Mouse (Mus musculus) heart, embryonic 11.5 days (tissue): ENCODE measurements at regions not wholly inside any gene's neighbourhood (a gene's known extent, or its start where the extent isn't known, plus 50 kb on each side); places are given as distances from the start of the nearest gene placed in this dataset.

Source experiments
- ATAC-seq: fragments of 200-750 bp; cut with Nextera tagmentation; replicated peaks from 2 replicates; pipeline ENCODE4 v1.8.0; 2017; ENCODE audit warnings: moderate library complexity; ENCODE audit not compliant: insufficient number of reproducible peaks, low FRiP score, low TSS enrichment
- H3K27ac ChIP-seq: fragments of 300-500 bp; sonication (generic); 2 replicates; pipeline ENCODE4 v1.5.1; 2014; ENCODE audit warnings: mild to moderate bottlenecking, low read depth, low read length
- H3K27me3 ChIP-seq: fragments of 300-500 bp; sonication (generic); 2 replicates; pipeline ENCODE4 v1.6.1; 2014; ENCODE audit warnings: mild to moderate bottlenecking, low read length, mixed read lengths; ENCODE audit not compliant: control insufficient read depth, insufficient read depth
- H3K36me3 ChIP-seq: fragments of 300-500 bp; sonication (generic); 2 replicates; pipeline ENCODE4 v1.6.1; 2014; ENCODE audit warnings: mild to moderate bottlenecking, low read length, moderate library complexity, mixed read lengths; ENCODE audit not compliant: control insufficient read depth, insufficient read depth
- H3K4me1 ChIP-seq: fragments of 300-500 bp; sonication (generic); 2 replicates; pipeline ENCODE4 v1.6.1; 2014; ENCODE audit warnings: low read length; ENCODE audit not compliant: control insufficient read depth, insufficient read depth
- H3K4me2 ChIP-seq: fragments of 300-500 bp; sonication (generic); 2 replicates; pipeline ENCODE4 v1.6.1; 2014; ENCODE audit warnings: mild to moderate bottlenecking, moderate library complexity
- H3K4me3 ChIP-seq: fragments of 300-500 bp; sonication (generic); 2 replicates; pipeline ENCODE4 v1.5.1; 2014; ENCODE audit warnings: low read depth, low read length
- H3K9ac ChIP-seq: fragments of 300-500 bp; sonication (generic); 2 replicates; pipeline ENCODE4 v1.6.1; 2014; ENCODE audit warnings: mild to moderate bottlenecking, low read depth, low read length, moderate library complexity
- H3K9me3 ChIP-seq: fragments of 300-500 bp; sonication (generic); replicated peaks from 2 replicates; pipeline ENCODE4 v1.6.1; 2016; ENCODE audit warnings: low read length; ENCODE audit not compliant: control insufficient read depth
- WGBS: fragments of 180-500 bp; shearing (Covaris S2); extraction: QIAGEN DNeasy Blood & Tissue Kit; methylation state at CpG from one replicate; pipeline ENCODE4 v1.1.7; 2014; ENCODE audit not compliant: insufficient replicate concordance; 5-methylcytosine and 5-hydroxymethylcytosine counted together

DNA sequence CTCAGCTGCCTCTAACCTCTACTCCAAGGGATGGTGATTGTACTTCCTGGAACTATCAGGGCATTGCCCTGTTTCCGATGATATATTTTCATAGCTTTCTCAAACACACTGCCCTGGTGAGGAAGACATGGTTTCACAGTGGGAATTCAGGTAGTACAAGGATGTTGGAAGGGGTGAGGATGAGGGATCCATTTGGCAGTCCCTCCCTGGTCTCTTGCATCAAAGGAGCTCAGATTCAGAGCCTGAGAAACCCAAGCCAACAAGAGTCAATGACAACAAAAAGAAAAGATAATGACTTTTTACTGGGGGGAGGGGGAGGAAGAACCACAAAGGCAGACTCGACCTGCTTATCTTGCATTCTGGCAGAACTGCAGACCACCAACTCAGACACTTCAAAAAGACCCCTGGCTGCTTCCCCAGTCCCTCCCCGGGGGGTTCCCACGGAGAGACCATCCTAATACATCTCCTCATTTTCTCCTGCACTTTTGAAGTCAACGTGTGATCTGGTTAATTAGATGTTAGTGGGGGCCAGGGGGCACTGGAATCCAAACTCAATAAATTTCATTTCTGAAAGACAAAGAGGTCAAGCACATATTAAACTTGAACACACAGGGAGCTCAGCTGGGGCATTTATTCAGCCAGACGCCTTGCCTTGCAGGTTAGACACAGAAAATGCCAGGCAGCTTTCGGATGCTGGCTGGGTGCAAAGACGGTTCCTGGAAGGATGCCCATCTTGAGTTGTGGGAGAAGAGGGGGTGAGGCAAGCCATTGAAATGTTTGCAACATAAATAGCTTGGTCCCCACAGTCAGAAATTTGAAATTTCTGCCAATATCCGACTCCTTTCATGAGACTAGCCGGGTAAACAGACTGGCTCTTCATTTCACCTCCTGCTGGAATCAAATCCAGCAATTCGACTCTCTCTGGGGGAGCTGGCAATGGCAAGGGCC, 162.9 kb upstream of the Cdh5 start:
- H3K4me1 ChIP-seq = no peaks in the 10 kb centered on the region
- no peak overlapping the region for H3K27ac ChIP-seq
- no peaks in the 10 kb centered on the region for H3K27me3 ChIP-seq
- no peaks in the 10 kb centered on the region for H3K36me3 ChIP-seq
- WGBS = 27% methylated on average over 11 of the region's 11 CpGs
- no peaks in the 10 kb centered on the region; the same call in 1 of the 2 replicates for H3K9me3 ChIP-seq
- H3K9ac ChIP-seq = no peak overlapping the region
- H3K4me2 ChIP-seq = no peak overlapping the region
- no peak overlapping the region for H3K4me3 ChIP-seq
- ATAC-seq = no peak

DNA sequence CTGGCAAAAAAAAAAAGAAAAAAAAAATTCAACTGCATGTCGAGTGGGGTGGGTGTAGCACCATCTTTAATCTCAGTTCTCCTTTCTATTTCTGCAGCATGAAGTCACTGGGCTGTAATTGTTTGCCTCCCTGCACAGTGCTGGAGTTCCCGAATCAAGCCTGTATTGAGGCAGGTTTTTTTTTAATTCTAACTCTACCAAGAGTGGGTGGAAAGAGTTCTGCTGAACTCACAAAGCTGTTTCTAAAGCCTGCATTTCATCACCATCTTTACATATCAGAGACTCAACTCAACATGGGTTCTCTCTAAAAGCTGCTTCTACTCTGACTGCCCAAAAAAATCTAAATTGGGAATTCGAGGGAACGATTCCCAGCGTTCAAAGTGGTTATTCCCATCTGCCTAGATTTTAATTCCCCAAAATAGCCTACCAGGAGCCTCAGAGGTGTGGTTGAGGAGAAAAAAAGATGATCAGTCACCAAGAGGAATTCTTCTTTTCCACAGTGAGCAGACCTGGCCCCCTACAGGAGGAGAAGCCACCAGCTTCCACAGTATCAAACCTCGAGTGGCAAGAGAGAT, 160.4 kb upstream of the Cdh5 start:
- Histone ChIP-seq H3K4me2 (no peak overlapping the region), H3K4me1 (no peaks in the 10 kb centered on the region), H3K4me3 (no peak overlapping the region), H3K9ac (no peak overlapping the region), H3K27me3 (no peaks in the 10 kb centered on the region), H3K9me3 (no peaks in the 10 kb centered on the region; the same call in 1 of the 2 replicates), H3K27ac (no peak overlapping the region), H3K36me3 (no peaks in the 10 kb centered on the region)
- ATAC-seq = no peak
- WGBS = 79% methylated on average over 6 of the region's 6 CpGs

DNA sequence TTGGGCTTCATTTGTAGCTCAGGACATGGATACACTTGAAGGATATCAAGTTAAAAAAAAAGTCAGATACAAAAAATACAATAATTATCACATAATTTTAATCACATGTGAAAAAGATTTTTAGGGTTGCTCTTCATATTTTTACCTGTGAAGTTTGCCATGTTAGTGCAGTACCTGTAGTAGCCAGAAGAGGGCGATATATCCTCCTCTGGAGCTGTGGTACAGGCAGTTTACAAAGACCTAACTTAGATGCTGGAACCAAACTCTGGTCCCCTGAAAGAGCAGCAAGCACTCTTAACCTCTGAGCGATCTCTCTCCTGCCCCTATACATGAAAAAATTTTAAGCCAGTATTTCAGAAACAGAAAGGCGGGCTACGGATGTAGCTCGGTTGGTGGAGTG, 153.0 kb upstream of the Cdh5 start:
- Histone ChIP-seq H3K27me3 (no peaks in the 10 kb centered on the region), H3K4me1 (no peaks in the 10 kb centered on the region), H3K9ac (no peak overlapping the region), H3K9me3 (no peaks in the 10 kb centered on the region), H3K4me3 (no peak overlapping the region), H3K4me2 (no peak overlapping the region), H3K36me3 (no peaks in the 10 kb centered on the region), H3K27ac (no peak overlapping the region)
- ATAC-seq = no peak
- WGBS = 71% methylated on average over 5 of the region's 5 CpGs

DNA sequence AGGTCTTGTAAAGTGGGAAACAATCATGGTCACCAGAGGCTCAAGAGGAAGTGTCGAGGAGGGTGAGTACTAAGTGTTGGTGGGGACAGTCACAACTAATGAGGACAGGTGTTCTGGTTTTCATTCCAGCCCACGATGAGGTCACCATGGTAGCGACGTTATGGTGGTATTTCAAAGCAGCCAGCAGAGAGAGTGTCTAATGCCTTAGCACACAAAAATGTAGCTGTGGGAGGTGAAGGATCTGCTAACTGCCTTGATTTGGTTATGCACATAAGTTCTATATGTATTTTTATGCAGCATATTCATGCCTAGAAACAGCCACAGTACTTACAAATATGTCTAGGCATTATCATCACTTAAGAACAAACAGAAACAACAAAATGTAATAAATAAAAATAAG, 151.0 kb upstream of the Cdh5 start:
- H3K4me1 ChIP-seq = no peaks in the 10 kb centered on the region
- H3K27ac ChIP-seq = no peak overlapping the region
- 66% methylated on average over 4 of the region's 4 CpGs for WGBS
- H3K27me3 ChIP-seq = no peaks in the 10 kb centered on the region
- no peak for ATAC-seq
- H3K36me3 ChIP-seq = no peaks in the 10 kb centered on the region
- no peak overlapping the region for H3K4me3 ChIP-seq
- no peaks in the 10 kb centered on the region for H3K9me3 ChIP-seq
- no peak overlapping the region for H3K4me2 ChIP-seq
- H3K9ac ChIP-seq = no peak overlapping the region

DNA sequence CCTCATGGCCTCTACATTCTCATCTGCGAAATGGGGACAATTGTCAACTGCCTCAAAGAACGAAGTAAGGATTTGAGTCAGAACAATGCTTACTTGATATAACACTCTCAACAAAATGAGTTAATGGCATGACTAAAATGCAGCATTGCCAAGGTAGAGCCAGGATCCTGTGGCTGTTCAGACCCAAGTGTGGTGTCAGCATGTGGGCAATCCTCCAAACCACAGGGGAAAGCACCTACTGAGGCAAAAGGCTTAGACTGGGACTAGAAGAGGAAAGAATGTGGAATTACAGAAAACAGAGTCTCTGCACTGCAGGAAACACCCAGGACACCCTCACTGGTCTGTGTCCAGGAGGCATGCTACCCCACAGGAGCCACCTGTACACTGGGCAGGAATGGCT, 147.8 kb upstream of the Cdh5 start:
- WGBS = 90% methylated on average over 2 of the region's 2 CpGs
- no peak overlapping the region for H3K4me2 ChIP-seq
- no peak for ATAC-seq
- H3K27me3 ChIP-seq = no peaks in the 10 kb centered on the region
- H3K36me3 ChIP-seq = no peaks in the 10 kb centered on the region
- no peaks in the 10 kb centered on the region for H3K4me1 ChIP-seq
- H3K9ac ChIP-seq = no peak overlapping the region
- H3K27ac ChIP-seq = no peak overlapping the region
- no peaks in the 10 kb centered on the region for H3K9me3 ChIP-seq
- no peak overlapping the region for H3K4me3 ChIP-seq

DNA sequence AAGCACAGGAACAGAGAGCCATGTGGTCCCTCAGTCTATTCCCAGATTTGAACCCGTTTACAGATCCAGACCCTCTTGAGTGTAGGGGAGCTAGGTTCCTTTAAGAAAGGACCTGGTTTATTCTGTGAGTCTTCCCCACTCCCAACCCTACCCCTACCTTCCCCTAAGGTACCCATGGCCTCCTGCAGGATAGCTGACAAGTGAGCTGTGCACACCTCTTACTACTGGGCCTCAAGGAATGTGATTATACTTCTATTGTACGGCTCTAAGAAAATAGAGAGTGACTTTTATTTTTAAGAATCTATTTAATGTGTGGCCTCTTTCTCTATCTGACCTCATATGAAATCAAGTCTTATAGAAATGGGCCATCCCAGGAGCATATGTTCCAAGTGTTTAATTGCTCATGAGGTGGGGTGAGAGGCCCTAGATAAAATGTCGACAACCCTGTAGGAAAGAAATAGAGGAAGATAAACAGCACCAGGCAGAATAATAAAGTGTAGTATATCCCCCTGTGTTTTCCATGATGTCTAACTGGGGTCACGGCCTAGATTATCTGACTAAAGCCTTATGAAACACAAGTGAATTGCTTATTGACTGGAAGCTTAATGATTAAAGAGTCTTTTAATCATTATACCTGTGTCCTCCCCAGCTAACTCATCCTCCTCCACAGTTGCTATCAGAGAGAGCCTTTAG, 145.7 kb upstream of the Cdh5 start:
- no peak for ATAC-seq
- no peak overlapping the region for H3K4me2 ChIP-seq
- no peak overlapping the region for H3K4me3 ChIP-seq
- H3K4me1 ChIP-seq = no peaks in the 10 kb centered on the region
- 79% methylated on average over 4 of the region's 4 CpGs for WGBS
- no peak overlapping the region for H3K9ac ChIP-seq
- no peak overlapping the region for H3K27ac ChIP-seq
- H3K36me3 ChIP-seq = no peaks in the 10 kb centered on the region
- no peaks in the 10 kb centered on the region for H3K27me3 ChIP-seq
- H3K9me3 ChIP-seq = no peaks in the 10 kb centered on the region

DNA sequence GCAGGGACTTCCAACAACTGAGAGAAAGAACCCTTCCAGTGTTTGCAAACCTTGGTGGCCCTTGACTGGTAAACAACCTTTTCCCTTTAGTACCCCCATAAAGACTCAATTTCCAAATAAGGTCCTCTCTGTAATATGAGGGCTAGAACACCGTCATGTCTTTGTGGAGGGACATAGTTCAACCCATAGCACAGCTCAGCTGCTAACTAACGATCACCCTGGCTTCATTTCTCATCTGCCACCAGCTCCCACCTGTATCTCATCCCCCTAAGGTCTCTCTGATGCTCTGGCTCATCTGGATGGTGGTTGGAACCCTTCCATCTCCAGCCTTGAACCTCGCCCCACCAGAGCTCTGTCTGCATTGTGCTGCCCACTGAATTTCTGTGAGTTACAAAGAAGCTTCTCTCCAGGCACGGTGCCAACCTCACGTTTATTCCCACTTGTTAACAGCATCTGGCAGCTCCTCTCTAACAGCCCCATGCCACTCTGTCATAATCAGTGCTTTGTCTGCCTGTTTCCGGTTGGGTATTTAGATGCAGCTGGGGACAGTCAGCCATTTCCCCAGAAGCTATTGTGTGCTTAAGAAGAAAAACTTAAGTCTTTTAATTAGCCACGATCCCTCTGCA, 137.0 kb upstream of the Cdh5 start:
- no peak for ATAC-seq
- H3K9ac ChIP-seq = no peak overlapping the region
- WGBS = 62% methylated on average over 7 of the region's 7 CpGs

DNA sequence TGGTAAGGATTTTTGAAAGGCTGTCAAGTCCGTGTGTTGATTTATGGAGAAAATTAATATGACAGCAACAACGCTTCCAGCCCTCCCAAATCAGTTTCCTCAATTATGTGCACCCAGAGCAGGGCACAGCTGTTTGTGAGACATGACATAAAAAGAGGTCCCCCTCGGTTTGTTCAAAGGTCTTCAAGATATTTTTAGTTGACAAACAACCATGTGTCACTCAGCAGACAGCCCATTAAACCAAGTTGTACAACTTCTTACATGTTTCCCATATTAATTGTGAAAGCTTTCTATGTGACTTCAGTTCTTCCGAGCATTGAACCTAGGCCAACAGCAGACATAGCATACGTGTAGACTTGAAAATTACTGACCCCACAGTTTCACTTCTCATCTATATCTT, 131.5 kb upstream of the Cdh5 start:
- Histone ChIP-seq H3K4me2 (no peak overlapping the region), H3K27me3 (no peaks in the 10 kb centered on the region), H3K4me3 (no peak overlapping the region), H3K27ac (no peak overlapping the region), H3K9ac (no peak overlapping the region), H3K9me3 (no peaks in the 10 kb centered on the region), H3K36me3 (no peaks in the 10 kb centered on the region), H3K4me1 (no peaks in the 10 kb centered on the region)
- 77% methylated on average over 5 of the region's 5 CpGs for WGBS
- no peak for ATAC-seq

More for the DNA sequence above, 137.0 kb upstream of the Cdh5 start:
- Histone ChIP-seq H3K36me3 (no peaks in the 10 kb centered on the region), H3K4me3 (no peak overlapping the region), H3K4me1 (no peaks in the 10 kb centered on the region), H3K9me3 (no peaks in the 10 kb centered on the region), H3K4me2 (no peak overlapping the region), H3K27ac (no peak overlapping the region), H3K27me3 (no peaks in the 10 kb centered on the region)
